Mouse (Mus musculus): ENCODE measurements around the gene Slc51b.

- TF ChIP-seq MAX (IDR thresholded peaks at IDR 0.05; ENCODE audit: low read depth): no peak
- TF ChIP-seq TCF12 (IDR thresholded peaks at IDR 0.05; ENCODE audit: insufficient read depth, poor library complexity, severe bottlenecking): no peak
- no peak for TF ChIP-seq TCF3 (IDR thresholded peaks at IDR 0.05; ENCODE audit: insufficient read length, low read depth)
- no peak for TF ChIP-seq POLR2A (IDR thresholded peaks at IDR 0.05; ENCODE audit: insufficient read length, low read depth)
- TF ChIP-seq MYOD1 (IDR thresholded peaks at IDR 0.05; ENCODE audit: control insufficient read depth in 1 of 3, insufficient read length in 2 of 3, low read depth in 2 of 3): no peak
- TF ChIP-seq POLR2AphosphoS2 (IDR thresholded peaks at IDR 0.05; ENCODE audit: insufficient read length, low read depth): no peak
- no peak for TF ChIP-seq MYOG (IDR thresholded peaks at IDR 0.05; ENCODE audit: control insufficient read depth in 1 of 3, insufficient read depth in 1 of 3, insufficient read length in 2 of 3, low read depth in 2 of 3)
Observed at GRCm38 (mm10) chr9:65382031-65382750, 40.6 kb downstream of the Slc51b start.

Data from myocyte (in vitro differentiated cells).